Mouse (Mus musculus) neural tube, embryonic 14.5 days (tissue): ENCODE data around the gene Pum3. TPM values are rescaled to one million over a fixed set of nuclear protein-coding genes. Genes with fewer than 3 reads are reported as not detected.
A peak's percentile ranks its signal among the peaks of the same experiment; 100 is the strongest.
"Not testable (repeated sequence)": the region's sequence is repeated elsewhere in the genome, so short reads cannot be mapped to it uniquely, and the experiment has no call there.

Experiments
- ATAC-seq: fragments of 200-750 bp; cut with Nextera tagmentation; 2 replicates; pipeline ENCODE4 v1.8.0; 2017; ENCODE audit warnings: low read depth, mild to moderate bottlenecking, moderate TSS enrichment, moderate library complexity
- H3K27ac ChIP-seq: fragments of 300-500 bp; sonication (generic); 2 replicates; pipeline ENCODE4 v1.5.1; 2014; ENCODE audit warnings: low read depth, mild to moderate bottlenecking, control low read depth, low read length, moderate library complexity, mixed read lengths
- H3K27me3 ChIP-seq: fragments of 300-500 bp; sonication (generic); 2 replicates; pipeline ENCODE4 v1.6.1; 2014; ENCODE audit warnings: low read length; ENCODE audit not compliant: control insufficient read depth, insufficient read depth
- H3K36me3 ChIP-seq: fragments of 300-500 bp; sonication (generic); 2 replicates; pipeline ENCODE4 v1.6.1; 2014; ENCODE audit warnings: low read length, mixed read lengths; ENCODE audit not compliant: control insufficient read depth, insufficient read depth
- H3K4me1 ChIP-seq: fragments of 300-500 bp; sonication (generic); 2 replicates; pipeline ENCODE4 v1.6.1; 2014; ENCODE audit warnings: low read length; ENCODE audit not compliant: control insufficient read depth, insufficient read depth
- H3K4me2 ChIP-seq: fragments of 300-500 bp; sonication (generic); 2 replicates; pipeline ENCODE4 v1.6.1; 2014; ENCODE audit warnings: mild to moderate bottlenecking, low read depth, low read length, control low read depth
- H3K4me3 ChIP-seq: fragments of 300-500 bp; sonication (generic); 2 replicates; pipeline ENCODE4 v1.5.1; 2014; ENCODE audit warnings: low read depth, low read length, control low read depth, mixed read lengths
- H3K9ac ChIP-seq: fragments of 300-500 bp; sonication (generic); replicated peaks from 2 replicates; pipeline ENCODE4 v1.6.1; 2014; ENCODE audit warnings: low read depth, mild to moderate bottlenecking, control low read depth, low read length, mixed read lengths
- H3K9me3 ChIP-seq: fragments of 300-500 bp; sonication (generic); 2 replicates; pipeline ENCODE4 v1.6.1; 2016; ENCODE audit warnings: low read length; ENCODE audit not compliant: control insufficient read depth
- WGBS: fragments of 180-500 bp; shearing (Covaris S2); extraction: QIAGEN DNeasy Blood & Tissue Kit; methylation state at CpG from one replicate; pipeline ENCODE4 v1.1.7; 2014; 5-methylcytosine and 5-hydroxymethylcytosine counted together
- polyA plus RNA-seq: library from polyadenylated mRNA; unstranded; fragments of >200 nt; fragmentation: Nextera tagmentation; extraction: Ambion mirVana; gene quantifications from 2 replicates; pipeline ENCODE4 v1.2.1, GENCODE M21; 2014

The Pum3 gene
- polyA plus RNA-seq, 1 experiment from 2014 or later: 51.2 TPM

DNA sequence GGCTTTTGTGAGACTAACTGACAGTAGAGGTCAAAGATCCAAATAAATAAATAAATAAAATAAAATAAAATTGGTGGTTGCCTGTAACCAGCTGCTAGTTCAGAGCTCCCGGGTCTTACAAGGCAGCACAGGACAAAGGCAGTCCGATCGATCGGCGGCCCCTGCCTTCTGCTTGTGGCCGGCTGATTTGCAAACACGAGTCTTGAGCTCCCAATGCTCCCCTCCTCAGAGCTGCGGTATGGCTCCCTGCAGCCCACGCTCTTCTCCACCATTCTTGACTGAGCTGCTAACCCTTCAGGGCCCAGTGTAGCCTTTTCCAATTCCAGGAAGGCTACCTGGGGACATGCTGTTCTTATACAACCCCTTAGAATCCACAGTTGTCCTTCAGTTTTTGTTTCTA is 31.8 kb downstream of the Pum3 start:
- Histone ChIP-seq H3K4me1 (no peaks in the 10 kb centered on the region), H3K27ac (no peak overlapping the region), H3K36me3 (peaks cover 21% of the 10 kb centered on the region), H3K27me3 (no peaks in the 10 kb centered on the region), H3K4me2 (no peak overlapping the region), H3K9me3 (no peaks in the 10 kb centered on the region), H3K9ac (no peak overlapping the region), H3K4me3 (no peak overlapping the region)
- 0 out of 2 replicates have a peak, but pooled peaks have one; percentile 21 for ATAC-seq
- WGBS: 41% methylated on average over 9 of the region's 9 CpGs

DNA sequence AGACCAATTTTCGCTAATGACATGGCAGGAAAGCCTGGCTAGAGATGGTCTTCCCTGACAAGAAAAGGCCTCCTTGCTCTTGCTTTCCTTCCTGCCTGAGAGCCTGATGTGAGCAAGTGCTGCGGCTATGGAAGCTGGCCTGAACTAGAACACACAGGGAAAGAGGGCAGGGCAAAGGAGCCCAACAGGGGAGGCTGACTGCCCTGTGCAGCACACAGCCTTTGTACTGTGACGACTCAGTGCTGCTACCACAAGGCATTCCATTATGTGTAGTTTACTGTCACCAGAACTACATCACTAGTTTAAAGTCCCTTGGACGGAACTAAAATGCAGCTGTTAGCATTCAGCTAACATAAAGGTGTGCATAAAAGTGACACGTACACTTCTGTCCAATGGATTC is 32.4 kb downstream of the Pum3 start:
- Histone ChIP-seq H3K4me3 (no peak overlapping the region), H3K36me3 (peaks cover 21% of the 10 kb centered on the region)
- WGBS: 54% methylated on average over 5 of the region's 5 CpGs

DNA sequence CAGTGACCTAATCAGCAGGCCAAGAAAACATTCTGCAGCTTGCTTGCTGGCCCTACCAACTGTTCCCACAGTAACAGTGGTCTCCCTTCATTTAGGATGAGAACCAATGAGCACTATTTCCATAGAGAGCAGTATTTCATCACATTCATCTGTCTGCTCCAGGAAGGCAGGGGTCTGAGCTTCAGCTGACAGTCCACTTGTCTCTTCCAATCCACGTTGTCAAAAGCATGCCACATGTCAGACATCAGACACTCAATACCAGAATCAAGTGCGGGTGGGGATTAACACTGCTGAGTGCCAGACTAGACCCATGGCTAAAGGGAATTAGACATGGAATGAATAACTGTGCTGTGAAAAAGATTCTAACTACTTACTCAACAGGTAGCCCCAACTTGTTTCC is 32.9 kb downstream of the Pum3 start:
- 72% methylated on average over 2 of the region's 2 CpGs for WGBS
- no peak for ATAC-seq
- peaks cover 21% of the 10 kb centered on the region for H3K36me3 ChIP-seq

More for the DNA sequence above, 32.4 kb downstream of the Pum3 start:
- peak; percentile 51; the same call in 1 of the 2 replicates for ATAC-seq
- Histone ChIP-seq H3K9ac (no peak overlapping the region), H3K4me1 (no peaks in the 10 kb centered on the region), H3K9me3 (no peaks in the 10 kb centered on the region), H3K27ac (no peak overlapping the region), H3K27me3 (no peaks in the 10 kb centered on the region), H3K4me2 (no peak overlapping the region)

DNA sequence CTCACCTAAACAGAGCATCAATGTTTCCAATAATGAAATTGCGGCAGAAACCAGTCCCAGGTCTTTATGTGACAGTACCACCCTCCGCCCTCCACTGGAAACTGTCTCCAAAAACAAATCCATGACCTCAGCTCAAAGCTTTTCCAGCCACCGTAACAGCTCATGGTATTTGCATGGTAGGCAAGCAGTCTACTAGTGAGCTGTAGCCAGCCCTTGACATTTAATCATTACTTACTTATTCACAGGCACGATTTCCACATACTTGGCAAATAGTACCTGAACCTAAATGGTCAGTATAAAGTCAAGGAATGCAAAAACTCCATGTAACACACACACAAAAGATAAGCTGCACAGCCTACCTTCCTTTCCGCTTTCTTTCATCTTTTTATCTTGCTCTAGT is 33.7 kb downstream of the Pum3 start:
- peaks cover 21% of the 10 kb centered on the region for H3K36me3 ChIP-seq
- WGBS: 95% methylated on average over 5 of the region's 5 CpGs
- ATAC-seq: no peak

More for the DNA sequence above, 32.9 kb downstream of the Pum3 start:
- H3K4me2 ChIP-seq: no peak overlapping the region
- no peak overlapping the region for H3K4me3 ChIP-seq
- H3K27ac ChIP-seq: no peak overlapping the region
- H3K27me3 ChIP-seq: no peaks in the 10 kb centered on the region
- no peak overlapping the region for H3K9ac ChIP-seq
- no peaks in the 10 kb centered on the region for H3K4me1 ChIP-seq
- no peaks in the 10 kb centered on the region for H3K9me3 ChIP-seq

DNA sequence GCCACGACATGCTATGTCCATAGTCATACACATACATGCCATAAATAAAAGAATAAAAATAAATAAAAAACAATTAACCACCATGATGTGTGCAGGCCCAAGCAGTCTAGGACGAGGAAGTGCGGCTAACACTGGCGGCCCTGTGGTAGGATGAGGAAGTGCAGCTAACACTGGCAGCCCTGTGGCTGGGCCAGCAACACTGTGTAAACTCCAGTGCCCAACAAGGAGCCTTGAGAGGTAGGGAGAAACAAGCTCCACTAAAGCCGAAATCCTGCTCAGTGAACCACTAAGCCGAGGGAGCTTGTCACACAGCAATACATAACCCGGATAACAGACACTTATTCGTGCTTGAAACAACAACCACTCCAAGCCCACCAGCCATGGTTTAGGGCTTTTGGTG is 34.1 kb downstream of the Pum3 start:
- no peaks in the 10 kb centered on the region for H3K9me3 ChIP-seq
- no peak overlapping the region for H3K4me3 ChIP-seq
- H3K27me3 ChIP-seq: no peaks in the 10 kb centered on the region
- no peaks in the 10 kb centered on the region for H3K4me1 ChIP-seq
- no peak overlapping the region for H3K9ac ChIP-seq
- no peak overlapping the region for H3K27ac ChIP-seq
- H3K36me3 ChIP-seq: peaks cover 21% of the 10 kb centered on the region
- ATAC-seq: peak; percentile 65; the same call in 1 of the 2 replicates
- 89% methylated on average over 8 of the region's 8 CpGs for WGBS
- H3K4me2 ChIP-seq: no peak overlapping the region

More for the DNA sequence above, 33.7 kb downstream of the Pum3 start:
- H3K27me3 ChIP-seq: no peaks in the 10 kb centered on the region
- H3K9ac ChIP-seq: no peak overlapping the region
- H3K27ac ChIP-seq: no peak overlapping the region
- no peak overlapping the region for H3K4me3 ChIP-seq
- H3K9me3 ChIP-seq: no peaks in the 10 kb centered on the region
- H3K4me1 ChIP-seq: no peaks in the 10 kb centered on the region
- no peak overlapping the region for H3K4me2 ChIP-seq

DNA sequence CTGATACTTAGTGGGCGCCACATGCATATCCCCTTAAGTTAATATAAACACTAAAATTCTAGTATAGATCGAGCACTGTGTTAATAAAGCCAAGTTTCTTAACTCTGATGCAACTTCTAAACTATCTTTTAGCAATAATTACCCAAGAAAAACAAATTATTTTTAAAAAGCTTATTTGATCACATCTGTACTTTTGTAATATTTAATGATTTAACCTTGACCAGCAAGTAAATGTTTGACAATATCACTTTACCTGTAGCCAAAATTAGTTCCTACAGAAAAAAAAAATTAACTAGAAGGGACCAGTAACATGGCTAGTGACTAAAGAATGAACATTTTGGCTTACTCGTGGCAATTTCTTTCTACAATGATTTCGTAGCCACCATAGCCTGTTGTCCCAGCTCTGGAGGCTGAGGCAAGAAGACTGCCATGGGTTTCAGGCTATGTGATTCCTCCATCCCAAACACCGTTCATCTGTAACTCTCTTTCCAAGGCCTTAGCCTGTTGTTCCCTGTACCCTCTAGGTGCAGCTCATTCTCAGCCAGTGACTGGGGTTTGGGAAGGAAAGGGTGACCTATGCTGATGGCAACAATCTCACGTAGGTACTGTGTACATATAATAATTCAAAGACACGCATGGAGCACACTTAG is 35.2 kb downstream of the Pum3 start:
- no peak overlapping the region for H3K4me3 ChIP-seq
- no peak overlapping the region for H3K27ac ChIP-seq
- no peak for ATAC-seq
- WGBS: 97% methylated on average over 7 of the region's 7 CpGs
- H3K9ac ChIP-seq: no peak overlapping the region
- H3K9me3 ChIP-seq: no peaks in the 10 kb centered on the region
- no peaks in the 10 kb centered on the region for H3K27me3 ChIP-seq
- H3K4me2 ChIP-seq: no peak overlapping the region
- peaks cover 16% of the 10 kb centered on the region for H3K36me3 ChIP-seq
- no peaks in the 10 kb centered on the region for H3K4me1 ChIP-seq

DNA sequence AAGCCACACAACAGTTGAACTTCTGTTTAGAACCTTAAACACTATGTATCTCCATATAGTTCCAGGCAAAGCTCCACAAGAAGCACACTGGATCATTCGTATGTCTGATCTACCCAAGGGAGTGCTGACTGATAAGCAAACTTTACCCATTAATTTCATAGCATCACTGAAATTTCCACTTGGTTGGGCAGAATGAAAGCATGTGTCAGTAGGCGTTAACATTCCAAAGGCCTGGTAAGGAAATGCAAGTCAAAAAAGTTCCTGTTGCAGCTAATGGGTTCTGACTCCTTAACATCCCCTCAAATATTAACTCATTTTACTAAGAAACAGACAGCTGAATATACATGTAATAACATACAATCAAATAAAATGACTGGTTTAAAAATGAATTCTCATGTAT is 37.2 kb downstream of the Pum3 start:
- Histone ChIP-seq H3K4me2 (no peak overlapping the region), H3K4me3 (no peak overlapping the region), H3K27me3 (no peaks in the 10 kb centered on the region), H3K27ac (no peak overlapping the region), H3K9ac (no peak overlapping the region), H3K9me3 (no peaks in the 10 kb centered on the region), H3K36me3 (0 out of 2 replicates have a peak, but pooled peaks cover 2% of the 10 kb centered on the region), H3K4me1 (no peaks in the 10 kb centered on the region)
- WGBS: 88% methylated on average over 2 of the region's 2 CpGs
- ATAC-seq: no peak

DNA sequence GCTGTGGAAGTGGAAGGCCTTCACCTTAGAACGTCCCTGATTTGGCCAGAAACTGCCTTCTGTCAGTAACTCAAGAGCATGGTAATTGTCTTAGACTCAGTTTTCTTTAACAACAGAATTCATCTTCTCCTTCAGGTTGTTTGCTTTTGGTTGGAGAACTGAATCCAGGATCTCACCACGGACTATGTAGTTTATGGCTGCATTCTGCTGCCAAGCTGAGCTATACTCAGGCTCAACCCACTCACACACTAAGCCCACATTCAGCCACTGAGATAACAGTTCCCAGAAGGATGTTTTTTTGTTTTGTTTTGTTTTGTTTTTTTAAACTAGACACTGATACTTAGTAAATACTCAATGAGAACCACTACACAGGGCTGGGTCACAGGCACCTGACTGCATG is 38.3 kb downstream of the Pum3 start:
- WGBS: 91% methylated on average over 2 of the region's 2 CpGs
- no peak for ATAC-seq
- H3K4me3 ChIP-seq: no peak overlapping the region
- no peak overlapping the region for H3K4me2 ChIP-seq
- H3K27me3 ChIP-seq: no peaks in the 10 kb centered on the region
- H3K9ac ChIP-seq: no peak overlapping the region
- H3K27ac ChIP-seq: no peak overlapping the region
- 0 out of 2 replicates have a peak, but pooled peaks cover 2% of the 10 kb centered on the region for H3K36me3 ChIP-seq
- H3K9me3 ChIP-seq: no peaks in the 10 kb centered on the region
- no peaks in the 10 kb centered on the region for H3K4me1 ChIP-seq

DNA sequence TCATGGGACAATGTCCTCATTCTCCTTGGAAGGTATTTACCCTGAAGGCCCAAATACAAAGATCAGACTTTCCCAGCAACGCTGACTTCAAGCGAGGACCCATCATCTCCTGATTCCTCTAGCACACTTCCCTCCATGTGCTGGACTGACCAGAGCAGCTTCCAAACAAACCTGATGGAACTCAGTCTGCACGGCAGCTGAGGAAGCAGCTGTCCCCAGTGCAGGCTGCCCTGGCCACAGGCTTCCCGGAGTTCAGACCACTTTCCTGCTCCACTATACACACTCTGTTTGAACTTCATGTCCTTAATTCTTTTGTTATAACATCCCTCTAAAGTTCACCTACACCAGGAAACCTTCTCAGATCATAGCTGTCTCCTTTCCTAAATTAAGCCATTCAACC is 40.1 kb downstream of the Pum3 start:
- H3K27ac ChIP-seq, H3K4me1 ChIP-seq, H3K27me3 ChIP-seq, H3K36me3 ChIP-seq, H3K4me3 ChIP-seq, H3K9me3 ChIP-seq, H3K4me2 ChIP-seq, H3K9ac ChIP-seq, ATAC-seq: not testable (repeated sequence)
- WGBS: 93% methylated on average over 4 of the region's 4 CpGs
